Mouse (Mus musculus): ENCODE data around the gene Plekha4. TPM values are rescaled to one million over a fixed set of nuclear protein-coding genes. Genes with fewer than 3 reads are reported as not detected.

Gene Plekha4
- polyA plus RNA-seq, 1 experiment, result 4.6 TPM

- H3K4me1 ChIP-seq (ENCODE audit: control insufficient read depth, insufficient read depth, low read length), result no peaks in the 10 kb centered on the region
- no peaks in the 10 kb centered on the region for H3K27me3 ChIP-seq (replicated peaks; ENCODE audit: control insufficient read depth, insufficient read depth, low read length)
- H3K4me3 ChIP-seq (ENCODE audit: insufficient read depth, low read depth, low read length), result no peak overlapping the region
- TF ChIP-seq CTCF (conservative IDR thresholded peaks at IDR 0.05; ENCODE audit: insufficient read depth, insufficient read length, low read depth, low read length) (peak; percentile 87), POLR2A (IDR thresholded peaks at IDR 0.05; ENCODE audit: low read depth, low read length) (no peak)
- H3K27ac ChIP-seq (ENCODE audit: insufficient read depth, low read depth, low read length), result no peak overlapping the region
- 24% methylated on average over 8 of the region's 8 CpGs for WGBS
- DNase-seq, result peak; percentile 87
- H3K36me3 ChIP-seq (ENCODE audit: control insufficient read depth, insufficient read depth, low read length), result no peaks in the 10 kb centered on the region
Observed at GRCm38 (mm10) chr7:45555787-45556186, 29.7 kb downstream of the Plekha4 start.

DNA sequence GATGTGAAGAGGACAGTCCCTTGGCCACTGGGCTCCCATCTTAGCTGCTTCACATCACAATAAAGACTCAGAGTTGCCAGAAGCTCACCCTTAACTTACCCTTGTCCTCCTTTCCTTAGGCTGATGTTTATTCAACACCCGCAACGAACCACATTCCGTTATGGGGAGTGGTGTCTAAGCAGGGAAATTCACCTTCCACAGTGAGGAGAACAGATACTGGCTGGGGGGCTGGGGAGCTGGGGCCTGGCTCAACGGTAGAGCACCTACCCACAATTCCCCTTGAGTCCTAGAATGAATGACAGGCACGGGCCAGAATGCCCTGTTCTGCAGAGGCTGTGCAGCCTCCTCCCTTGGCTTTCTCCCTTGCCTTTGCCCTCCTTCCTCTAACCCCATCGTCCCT is 32.8 kb downstream of the Plekha4 start:
- Histone ChIP-seq H3K4me3 (ENCODE audit: insufficient read depth, low read depth, low read length) (no peak overlapping the region), H3K36me3 (ENCODE audit: control insufficient read depth, insufficient read depth, low read length) (no peaks in the 10 kb centered on the region), H3K27ac (ENCODE audit: insufficient read depth, low read depth, low read length) (no peak overlapping the region), H3K4me1 (ENCODE audit: control insufficient read depth, insufficient read depth, low read length) (no peaks in the 10 kb centered on the region), H3K27me3 (replicated peaks; ENCODE audit: control insufficient read depth, insufficient read depth, low read length) (no peaks in the 10 kb centered on the region)
- DNase-seq, result no peak
- TF ChIP-seq CTCF (conservative IDR thresholded peaks at IDR 0.05; ENCODE audit: insufficient read depth, insufficient read length, low read depth, low read length) (no peak), POLR2A (IDR thresholded peaks at IDR 0.05; ENCODE audit: low read depth, low read length) (no peak)
- WGBS, result 30% methylated on average over 6 of the region's 6 CpGs

- Histone ChIP-seq H3K4me1 (ENCODE audit: control insufficient read depth, insufficient read depth, low read length) (no peaks in the 10 kb centered on the region), H3K4me3 (ENCODE audit: insufficient read depth, low read depth, low read length) (no peak overlapping the region), H3K27me3 (replicated peaks; ENCODE audit: control insufficient read depth, insufficient read depth, low read length) (no peaks in the 10 kb centered on the region), H3K36me3 (ENCODE audit: control insufficient read depth, insufficient read depth, low read length) (no peaks in the 10 kb centered on the region), H3K27ac (ENCODE audit: insufficient read depth, low read depth, low read length) (no peak overlapping the region)
- no peak for TF ChIP-seq POLR2A (IDR thresholded peaks at IDR 0.05; ENCODE audit: low read depth, low read length)
- no peak for TF ChIP-seq CTCF (conservative IDR thresholded peaks at IDR 0.05; ENCODE audit: insufficient read depth, insufficient read length, low read depth, low read length)
- 74% methylated on average over 7 of the region's 7 CpGs for WGBS
- DNase-seq, result no peak
Observed at GRCm38 (mm10) chr7:45560241-45560640, 34.1 kb downstream of the Plekha4 start.

GRCm38 (mm10) chr7:45560843-45561623 is 34.9 kb downstream of the Plekha4 start:
- no peaks in the 10 kb centered on the region for H3K36me3 ChIP-seq (ENCODE audit: control insufficient read depth, insufficient read depth, low read length)

GRCm38 (mm10) chr7:45561624-45562520 is 35.7 kb downstream of the Plekha4 start:
- H3K27ac ChIP-seq (ENCODE audit: insufficient read depth, low read depth, low read length), result no peak overlapping the region
- WGBS, result 47% methylated on average over 12 of the region's 12 CpGs
- H3K27me3 ChIP-seq (replicated peaks; ENCODE audit: control insufficient read depth, insufficient read depth, low read length), result no peaks in the 10 kb centered on the region
- no peak overlapping the region for H3K4me3 ChIP-seq (ENCODE audit: insufficient read depth, low read depth, low read length)
- H3K4me1 ChIP-seq (ENCODE audit: control insufficient read depth, insufficient read depth, low read length), result no peaks in the 10 kb centered on the region
- DNase-seq, result no peak
- TF ChIP-seq CTCF (conservative IDR thresholded peaks at IDR 0.05; ENCODE audit: insufficient read depth, insufficient read length, low read depth, low read length), result no peak
- TF ChIP-seq POLR2A (IDR thresholded peaks at IDR 0.05; ENCODE audit: low read depth, low read length), result no peak
- H3K36me3 ChIP-seq (ENCODE audit: control insufficient read depth, insufficient read depth, low read length), result no peaks in the 10 kb centered on the region

More at GRCm38 (mm10) chr7:45560843-45561623, 34.9 kb downstream of the Plekha4 start:
- Histone ChIP-seq H3K4me3 (ENCODE audit: insufficient read depth, low read depth, low read length) (no peak overlapping the region), H3K4me1 (ENCODE audit: control insufficient read depth, insufficient read depth, low read length) (no peaks in the 10 kb centered on the region), H3K27me3 (replicated peaks; ENCODE audit: control insufficient read depth, insufficient read depth, low read length) (no peaks in the 10 kb centered on the region), H3K27ac (ENCODE audit: insufficient read depth, low read depth, low read length) (no peak overlapping the region)
- 14% methylated on average over 17 of the region's 17 CpGs for WGBS
- TF ChIP-seq CTCF (conservative IDR thresholded peaks at IDR 0.05; ENCODE audit: insufficient read depth, insufficient read length, low read depth, low read length) (peak; percentile 95), POLR2A (IDR thresholded peaks at IDR 0.05; ENCODE audit: low read depth, low read length) (no peak)
- peak; percentile 84 for DNase-seq

- Histone ChIP-seq H3K4me3 (ENCODE audit: insufficient read depth, low read depth, low read length) (no peak overlapping the region), H3K27me3 (replicated peaks; ENCODE audit: control insufficient read depth, insufficient read depth, low read length) (no peaks in the 10 kb centered on the region), H3K27ac (ENCODE audit: insufficient read depth, low read depth, low read length) (no peak overlapping the region), H3K36me3 (ENCODE audit: control insufficient read depth, insufficient read depth, low read length) (no peaks in the 10 kb centered on the region), H3K4me1 (ENCODE audit: control insufficient read depth, insufficient read depth, low read length) (peaks cover 9% of the 10 kb centered on the region)
- no peak for TF ChIP-seq POLR2A (IDR thresholded peaks at IDR 0.05; ENCODE audit: low read depth, low read length)
- no peak for TF ChIP-seq CTCF (conservative IDR thresholded peaks at IDR 0.05; ENCODE audit: insufficient read depth, insufficient read length, low read depth, low read length)
- WGBS, result 80% methylated on average over 2 of the region's 2 CpGs
- DNase-seq, result no peak
Observed at GRCm38 (mm10) chr7:45564811-45565210, 38.7 kb downstream of the Plekha4 start.

DNA sequence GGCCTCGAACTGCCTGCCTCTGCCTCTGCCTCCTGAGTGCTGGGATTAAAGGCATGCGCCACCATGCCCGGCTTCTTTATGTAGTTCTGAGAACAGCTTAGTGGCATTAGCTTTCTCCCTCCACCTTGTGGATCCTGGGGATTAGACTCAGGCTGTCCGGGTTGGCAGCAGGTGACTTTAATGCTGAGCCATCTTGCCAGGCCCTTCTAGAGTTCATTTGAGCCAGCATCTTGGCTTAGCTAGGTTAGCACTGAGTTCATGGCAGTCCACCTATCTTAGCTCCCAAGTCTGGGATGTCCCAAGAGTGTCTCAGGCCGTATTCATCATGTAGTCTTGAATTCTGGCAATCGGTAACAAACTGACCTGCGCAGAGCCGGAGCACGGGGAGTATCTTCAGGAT is 39.3 kb downstream of the Plekha4 start:
- no peak overlapping the region for H3K4me3 ChIP-seq (ENCODE audit: insufficient read depth, low read depth, low read length)
- WGBS, result 93% methylated on average over 9 of the region's 9 CpGs
- H3K36me3 ChIP-seq (ENCODE audit: control insufficient read depth, insufficient read depth, low read length), result no peaks in the 10 kb centered on the region
- no peak for DNase-seq
- H3K27me3 ChIP-seq (replicated peaks; ENCODE audit: control insufficient read depth, insufficient read depth, low read length), result no peaks in the 10 kb centered on the region
- H3K4me1 ChIP-seq (ENCODE audit: control insufficient read depth, insufficient read depth, low read length), result peaks cover 9% of the 10 kb centered on the region
- no peak for TF ChIP-seq POLR2A (IDR thresholded peaks at IDR 0.05; ENCODE audit: low read depth, low read length)
- TF ChIP-seq CTCF (conservative IDR thresholded peaks at IDR 0.05; ENCODE audit: insufficient read depth, insufficient read length, low read depth, low read length), result no peak
- H3K27ac ChIP-seq (ENCODE audit: insufficient read depth, low read depth, low read length), result no peak overlapping the region

Measured in kidney, adult 2 months (tissue).